Mouse (Mus musculus) CH12.LX (cell line): Measurements from ENCODE around the gene Golph3l. TPM values are rescaled to one million over a fixed set of nuclear protein-coding genes. Genes with fewer than 3 reads are reported as not detected.
A peak's percentile ranks its signal among the peaks of the same experiment; 100 is the strongest.

Experiments
- DNase-seq: peaks from one replicate; pipeline ENCODE4 v3.0.0-alpha.2; 2013; ENCODE audit errors: extremely low read depth
- H3K27ac ChIP-seq: 2 replicates; pipeline ENCODE4 v1.5.1; 2012; ENCODE audit warnings: low read depth, mild to moderate bottlenecking, control low read depth, moderate library complexity; ENCODE audit not compliant: insufficient read depth
- H3K27me3 ChIP-seq: replicated peaks from 2 replicates; pipeline ENCODE3; 2012; ENCODE audit warnings: inconsistent platforms
- H3K36me3 ChIP-seq, 2 experiments: replicated peaks in 1 of 2; 2 replicates each; pipeline versions ENCODE3 to v1.6.1; 2012; ENCODE audit warnings: inconsistent platforms in 1 of 2, low read length in 1 of 2, mild to moderate bottlenecking in 1 of 2, mixed read lengths in 1 of 2, moderate library complexity in 1 of 2; ENCODE audit not compliant: control insufficient read depth in 1 of 2, insufficient read depth in 1 of 2
- H3K4me1 ChIP-seq, 2 experiments: 2 replicates each; pipeline ENCODE4 v1.6.1; 2012; ENCODE audit warnings: inconsistent platforms in 1 of 2, moderate library complexity in 1 of 2; ENCODE audit not compliant: insufficient read depth in 2 of 2, control insufficient read depth in 1 of 2
- H3K4me2 ChIP-seq: 2 replicates; pipeline ENCODE4 v1.6.1; 2012; ENCODE audit warnings: low read depth, mild to moderate bottlenecking, control low read depth; ENCODE audit not compliant: poor library complexity, insufficient read depth, severe bottlenecking
- H3K4me3 ChIP-seq, 3 experiments: fragments of 150-350 bp in 1 of 3; sonication (generic) in 1 of 3; replicated peaks in 1 of 3; 2 replicates each; pipeline versions ENCODE3 to v1.5.1; 2011 to 2012; ENCODE audit warnings: low read depth in 2 of 3, low read length in 2 of 3, mild to moderate bottlenecking in 2 of 3, moderate library complexity in 2 of 3, control low read depth in 1 of 3, improper control_type of control experiment in 1 of 3, inconsistent platforms in 1 of 3, mixed read lengths in 1 of 3; ENCODE audit not compliant: poor library complexity in 1 of 3
- H3K79me2 ChIP-seq: replicated peaks from 2 replicates; pipeline ENCODE4 v1.6.1; 2012; ENCODE audit warnings: mild to moderate bottlenecking, moderate library complexity; ENCODE audit not compliant: control insufficient read depth, poor library complexity, insufficient read depth, severe bottlenecking; ENCODE audit errors: extremely low read depth
- H3K9ac ChIP-seq: 2 replicates; pipeline ENCODE4 v1.6.1; 2012; ENCODE audit warnings: low read depth, mild to moderate bottlenecking, control low read depth, moderate library complexity; ENCODE audit not compliant: insufficient read depth
- H3K9me3 ChIP-seq: replicated peaks from 2 replicates; pipeline ENCODE3; 2012; ENCODE audit warnings: low read length, inconsistent platforms, mixed read lengths
- BHLHE40 ChIP-seq: IDR thresholded peaks from 2 replicates; pipeline ENCODE4 v1.6.1; 2011; ENCODE audit warnings: mild to moderate bottlenecking, low read depth, low read length, improper control_type of control experiment
- CHD1 ChIP-seq: IDR thresholded peaks from 2 replicates; pipeline ENCODE4 v1.6.1; 2012; ENCODE audit warnings: low read depth, low read length, improper control_type of control experiment, inconsistent platforms
- CHD2 ChIP-seq: IDR thresholded peaks from 2 replicates; pipeline ENCODE4 v1.6.1; 2011; ENCODE audit warnings: low read length, improper control_type of control experiment
- CTCF ChIP-seq, 2 experiments: IDR thresholded peaks in 1 of 2; conservative IDR thresholded peaks in 1 of 2; 2 replicates each; pipeline ENCODE4 v1.5.1; 2011 to 2012; ENCODE audit warnings: low read depth in 2 of 2, low read length in 2 of 2, improper control_type of control experiment in 1 of 2, inconsistent platforms in 1 of 2, mild to moderate bottlenecking in 1 of 2, moderate library complexity in 1 of 2
- E2F4 ChIP-seq: IDR thresholded peaks from 2 replicates; pipeline ENCODE4 v1.6.1; 2011; ENCODE audit warnings: low read depth, low read length, improper control_type of control experiment; ENCODE audit not compliant: insufficient replicate concordance
- EP300 ChIP-seq: IDR thresholded peaks from 2 replicates; pipeline ENCODE4 v1.6.1; 2011; ENCODE audit warnings: low read length, improper control_type of control experiment
- ETS1 ChIP-seq: conservative IDR thresholded peaks from 2 replicates; pipeline ENCODE4 v1.6.1; 2012; ENCODE audit warnings: low read depth, mild to moderate bottlenecking, inconsistent platforms, low read length, improper control_type of control experiment, moderate library complexity
- GABPA ChIP-seq: IDR thresholded peaks from 2 replicates; pipeline ENCODE4 v1.6.1; 2012; ENCODE audit warnings: low read depth, low read length, improper control_type of control experiment, inconsistent platforms; ENCODE audit not compliant: insufficient replicate concordance
- HCFC1 ChIP-seq: IDR thresholded peaks from 2 replicates; pipeline ENCODE4 v1.6.1; 2012; ENCODE audit warnings: low read depth, mild to moderate bottlenecking, inconsistent platforms, low read length, improper control_type of control experiment
- IRF4 ChIP-seq: IDR thresholded peaks from 2 replicates; pipeline ENCODE4 v1.6.1; 2014; ENCODE audit warnings: low read depth, mild to moderate bottlenecking, inconsistent platforms, low read length, improper control_type of control experiment
- JUN ChIP-seq: IDR thresholded peaks from 2 replicates; pipeline ENCODE4 v1.6.1; 2011; ENCODE audit warnings: low read depth, mild to moderate bottlenecking, low read length, improper control_type of control experiment, moderate library complexity; ENCODE audit not compliant: insufficient read depth
- JUND ChIP-seq: conservative IDR thresholded peaks from 2 replicates; pipeline ENCODE4 v1.6.1; 2011; ENCODE audit warnings: low read depth, low read length, improper control_type of control experiment
- KAT2A ChIP-seq: IDR thresholded peaks from 2 replicates; pipeline ENCODE4 v1.6.1; 2012; ENCODE audit warnings: low read length, improper control_type of control experiment, inconsistent platforms; ENCODE audit not compliant: insufficient replicate concordance
- MAX ChIP-seq: IDR thresholded peaks from 2 replicates; pipeline ENCODE4 v1.6.1; 2011; ENCODE audit warnings: low read length, improper control_type of control experiment
- MAZ ChIP-seq: IDR thresholded peaks from 2 replicates; pipeline ENCODE4 v1.6.1; 2012; ENCODE audit warnings: low read depth, mild to moderate bottlenecking, inconsistent platforms, low read length, improper control_type of control experiment, moderate library complexity
- MEF2A ChIP-seq: IDR thresholded peaks from 2 replicates; pipeline ENCODE4 v1.6.1; 2014; ENCODE audit warnings: low read depth, mild to moderate bottlenecking, inconsistent platforms, low read length, improper control_type of control experiment, borderline replicate concordance
- MXI1 ChIP-seq: IDR thresholded peaks from 2 replicates; pipeline ENCODE4 v1.6.1; 2011; ENCODE audit warnings: mild to moderate bottlenecking, low read depth, low read length, improper control_type of control experiment
- MYC ChIP-seq: IDR thresholded peaks from 2 replicates; pipeline ENCODE4 v1.6.1; 2011; ENCODE audit warnings: low read depth, mild to moderate bottlenecking, improper control_type of control experiment, low read length
- NELFE ChIP-seq: IDR thresholded peaks from 2 replicates; pipeline ENCODE4 v1.6.1; 2011; ENCODE audit warnings: low read depth, low read length, improper control_type of control experiment
- NRF1 ChIP-seq: IDR thresholded peaks from 2 replicates; pipeline ENCODE4 v1.6.1; 2014; ENCODE audit warnings: low read depth, mild to moderate bottlenecking, inconsistent platforms, low read length, improper control_type of control experiment, moderate library complexity
- PAX5 ChIP-seq: IDR thresholded peaks from 2 replicates; pipeline ENCODE4 v1.6.1; 2012; ENCODE audit warnings: low read length, inconsistent platforms, mixed read lengths
- POLR2A ChIP-seq: IDR thresholded peaks from 2 replicates; pipeline ENCODE4 v1.6.1; 2011; ENCODE audit warnings: low read depth, mild to moderate bottlenecking, improper control_type of control experiment, low read length
- POLR2AphosphoS2 ChIP-seq: IDR thresholded peaks from 2 replicates; pipeline ENCODE4 v1.6.1; 2011; ENCODE audit warnings: low read depth, low read length, improper control_type of control experiment
- RAD21 ChIP-seq: IDR thresholded peaks from 2 replicates; pipeline ENCODE4 v1.6.1; 2011; ENCODE audit warnings: low read depth, mild to moderate bottlenecking, low read length, improper control_type of control experiment, moderate library complexity
- RCOR1 ChIP-seq: conservative IDR thresholded peaks from 2 replicates; pipeline ENCODE4 v1.6.1; 2012; ENCODE audit warnings: low read depth, mild to moderate bottlenecking, inconsistent platforms, low read length, improper control_type of control experiment
- SIN3A ChIP-seq: IDR thresholded peaks from 2 replicates; pipeline ENCODE4 v1.6.1; 2012; ENCODE audit warnings: low read length, improper control_type of control experiment, inconsistent platforms
- SMC3 ChIP-seq: IDR thresholded peaks from 2 replicates; pipeline ENCODE4 v1.6.1; 2011; ENCODE audit warnings: low read depth, low read length, improper control_type of control experiment
- TBP ChIP-seq: conservative IDR thresholded peaks from 2 replicates; pipeline ENCODE4 v1.6.1; 2011; ENCODE audit warnings: low read depth, low read length, improper control_type of control experiment
- TCF12 ChIP-seq: IDR thresholded peaks from 2 replicates; pipeline ENCODE4 v1.6.1; 2014; ENCODE audit warnings: low read depth, mild to moderate bottlenecking, inconsistent platforms, low read length, improper control_type of control experiment
- UBTF ChIP-seq: IDR thresholded peaks from 2 replicates; pipeline ENCODE4 v1.6.1; 2012; ENCODE audit warnings: low read depth, mild to moderate bottlenecking, inconsistent platforms, low read length, improper control_type of control experiment, moderate library complexity
- USF1 ChIP-seq: IDR thresholded peaks from 2 replicates; pipeline ENCODE4 v1.6.1; 2014; ENCODE audit warnings: low read depth, mild to moderate bottlenecking, inconsistent platforms, low read length, improper control_type of control experiment
- ZC3H11A ChIP-seq: IDR thresholded peaks from 2 replicates; pipeline ENCODE4 v1.6.1; 2012; ENCODE audit warnings: low read depth, mild to moderate bottlenecking, inconsistent platforms, low read length, improper control_type of control experiment
- ZKSCAN1 ChIP-seq: IDR thresholded peaks from 2 replicates; pipeline ENCODE4 v1.6.1; 2012; ENCODE audit warnings: low read depth, inconsistent platforms, low read length, improper control_type of control experiment, borderline replicate concordance
- ZMIZ1 ChIP-seq: IDR thresholded peaks from 2 replicates; pipeline ENCODE4 v1.6.1; 2012; ENCODE audit warnings: low read depth, mild to moderate bottlenecking, inconsistent platforms, low read length, improper control_type of control experiment
- ZNF384 ChIP-seq: IDR thresholded peaks from 2 replicates; pipeline ENCODE4 v1.6.1; 2012; ENCODE audit warnings: low read depth, low read length, improper control_type of control experiment, inconsistent platforms
- dilution Hi-C: fragments of 300-500 bp; cut with MboI; formaldehyde crosslinking; loops from 2 replicates; pipeline ENCODE4 v1.14.3; 2020; ENCODE audit warnings: low sequenced_read_pairs; ENCODE audit not compliant: extremely low pct_unique_long_range_greater_than_20kb, extremely low pct_ligation_motif_present
- in situ Hi-C: fragments of 300-500 bp; cut with MboI; formaldehyde crosslinking; loops from 3 replicates; pipeline ENCODE4 v1.14.3; 2019; ENCODE audit warnings: low sequenced_read_pairs, low pct_ligation_motif_present, low pct_unique_long_range_greater_than_20kb, mixed read lengths
- polyA plus RNA-seq: library from polyadenylated mRNA; unstranded; fragments of >175 nt; gene quantifications from 2 replicates; pipeline ENCODE4 v1.2.1, GENCODE M21; 2012; ENCODE audit warnings: low read depth; ENCODE audit not compliant: insufficient read length
- total RNA-seq, 2 experiments: library from RNA; depleted of rRNA; stranded (reverse); fragments of 300-350 nt in 1 of 2; fragments of >200 nt in 1 of 2; gene quantifications; 2 replicates each; pipeline ENCODE4 v1.2.3; 2012 to 2014

The Golph3l gene
- total and polyA plus RNA-seq, 3 experiments, result 22.7 to 36.9 (median 23.4) TPM

- Histone ChIP-seq H3K9ac (no peak overlapping the region), H3K9me3 (no peaks in the 10 kb centered on the region), H3K4me2 (0 out of 2 replicates have a peak overlapping the region, but pooled peaks have one; percentile 3), H3K4me3 (no peak overlapping the region), H3K4me1 (peaks cover 22 to 76% of the 10 kb centered on the region in 2 experiments), H3K27ac (peak overlapping the region; percentile 91), H3K27me3 (no peaks in the 10 kb centered on the region), H3K36me3 (peaks cover 34 to 66% of the 10 kb centered on the region in 2 experiments), H3K79me2 (peaks cover 83% of the 10 kb centered on the region)
- TF ChIP-seq MAZ, result no peak
- TF ChIP-seq E2F4, result no peak
- no peak for TF ChIP-seq ZNF384
- TF ChIP-seq POLR2AphosphoS2, result no peak
- TF ChIP-seq USF1, result no peak
- TF ChIP-seq CHD1, result 0 out of 2 replicates have a peak, but pooled peaks have one; percentile 58
- TF ChIP-seq TBP, result no peak
- no peak for TF ChIP-seq ZKSCAN1
- no peak for TF ChIP-seq CTCF (conservative IDR thresholded peaks at IDR 0.05 in 1 of 2, IDR thresholded peaks at IDR 0.05 in 1 of 2; ENCODE audit: low read depth in 2 of 2, low read length in 2 of 2)
- no peak for TF ChIP-seq JUND
- TF ChIP-seq NELFE, result peak; percentile 35; the same call in 1 of the 2 replicates
- TF ChIP-seq PAX5, result no peak
- TF ChIP-seq SMC3, result no peak
- TF ChIP-seq GABPA, result no peak
- no peak; the same call in 1 of the 2 replicates for TF ChIP-seq ZMIZ1
- no peak for TF ChIP-seq KAT2A
- TF ChIP-seq ZC3H11A, result no peak
- TF ChIP-seq NRF1, result no peak
- TF ChIP-seq MAX, result peak; percentile 24; the same call in 1 of the 2 replicates
- TF ChIP-seq IRF4, result peak; percentile 33; the same call in 1 of the 2 replicates
- no peak for TF ChIP-seq UBTF
- no peak; the same call in 1 of the 2 replicates for TF ChIP-seq POLR2A
- TF ChIP-seq MYC, result 0 out of 2 replicates have a peak, but pooled peaks have one; percentile 28
- no peak for TF ChIP-seq JUN
- TF ChIP-seq RAD21, result no peak
- peak; percentile 56; the same call in 1 of the 2 replicates for TF ChIP-seq ETS1
- peak; percentile 72 for TF ChIP-seq SIN3A
- 0 out of 2 replicates have a peak, but pooled peaks have one; percentile 6 for TF ChIP-seq BHLHE40
- TF ChIP-seq EP300, result no peak
- TF ChIP-seq RCOR1, result no peak; the same call in 1 of the 2 replicates
- TF ChIP-seq HCFC1, result no peak
- peak; percentile 63; the same call in 1 of the 2 replicates for TF ChIP-seq TCF12
- no peak for TF ChIP-seq MXI1
- peak; percentile 44; the same call in 1 of the 2 replicates for TF ChIP-seq MEF2A
- no peak; the same call in 1 of the 2 replicates for TF ChIP-seq CHD2
- in situ Hi-C loops (no loop called here), dilution Hi-C loops (no loop called here)
- peak; percentile 75 for DNase-seq
Measured at GRCm38 (mm10) chr3:95664940-95665352, 76.2 kb downstream of the Golph3l start.
